Mouse (Mus musculus) neural tube, embryonic 14.5 days (tissue): ENCODE data around the gene Angptl3. TPM values are rescaled to one million over a fixed set of nuclear protein-coding genes. Genes with fewer than 3 reads are reported as not detected.

ENCODE experiments used
- ATAC-seq: fragments of 200-750 bp; cut with Nextera tagmentation; 2 replicates; pipeline ENCODE4 v1.8.0; 2017; ENCODE audit warnings: low read depth, mild to moderate bottlenecking, moderate TSS enrichment, moderate library complexity
- H3K27ac ChIP-seq: fragments of 300-500 bp; sonication (generic); 2 replicates; pipeline ENCODE4 v1.5.1; 2014; ENCODE audit warnings: low read depth, mild to moderate bottlenecking, control low read depth, low read length, moderate library complexity, mixed read lengths
- H3K27me3 ChIP-seq: fragments of 300-500 bp; sonication (generic); 2 replicates; pipeline ENCODE4 v1.6.1; 2014; ENCODE audit warnings: low read length; ENCODE audit not compliant: control insufficient read depth, insufficient read depth
- H3K36me3 ChIP-seq: fragments of 300-500 bp; sonication (generic); 2 replicates; pipeline ENCODE4 v1.6.1; 2014; ENCODE audit warnings: low read length, mixed read lengths; ENCODE audit not compliant: control insufficient read depth, insufficient read depth
- H3K4me1 ChIP-seq: fragments of 300-500 bp; sonication (generic); 2 replicates; pipeline ENCODE4 v1.6.1; 2014; ENCODE audit warnings: low read length; ENCODE audit not compliant: control insufficient read depth, insufficient read depth
- H3K4me2 ChIP-seq: fragments of 300-500 bp; sonication (generic); 2 replicates; pipeline ENCODE4 v1.6.1; 2014; ENCODE audit warnings: mild to moderate bottlenecking, low read depth, low read length, control low read depth
- H3K4me3 ChIP-seq: fragments of 300-500 bp; sonication (generic); 2 replicates; pipeline ENCODE4 v1.5.1; 2014; ENCODE audit warnings: low read depth, low read length, control low read depth, mixed read lengths
- H3K9ac ChIP-seq: fragments of 300-500 bp; sonication (generic); replicated peaks from 2 replicates; pipeline ENCODE4 v1.6.1; 2014; ENCODE audit warnings: low read depth, mild to moderate bottlenecking, control low read depth, low read length, mixed read lengths
- H3K9me3 ChIP-seq: fragments of 300-500 bp; sonication (generic); 2 replicates; pipeline ENCODE4 v1.6.1; 2016; ENCODE audit warnings: low read length; ENCODE audit not compliant: control insufficient read depth
- WGBS: fragments of 180-500 bp; shearing (Covaris S2); extraction: QIAGEN DNeasy Blood & Tissue Kit; methylation state at CpG from one replicate; pipeline ENCODE4 v1.1.7; 2014; 5-methylcytosine and 5-hydroxymethylcytosine counted together
- polyA plus RNA-seq: library from polyadenylated mRNA; unstranded; fragments of >200 nt; fragmentation: Nextera tagmentation; extraction: Ambion mirVana; gene quantifications from 2 replicates; pipeline ENCODE4 v1.2.1, GENCODE M21; 2014

The Angptl3 gene
- polyA plus RNA-seq, 1 experiment from 2014 or later: 2.8 TPM

DNA sequence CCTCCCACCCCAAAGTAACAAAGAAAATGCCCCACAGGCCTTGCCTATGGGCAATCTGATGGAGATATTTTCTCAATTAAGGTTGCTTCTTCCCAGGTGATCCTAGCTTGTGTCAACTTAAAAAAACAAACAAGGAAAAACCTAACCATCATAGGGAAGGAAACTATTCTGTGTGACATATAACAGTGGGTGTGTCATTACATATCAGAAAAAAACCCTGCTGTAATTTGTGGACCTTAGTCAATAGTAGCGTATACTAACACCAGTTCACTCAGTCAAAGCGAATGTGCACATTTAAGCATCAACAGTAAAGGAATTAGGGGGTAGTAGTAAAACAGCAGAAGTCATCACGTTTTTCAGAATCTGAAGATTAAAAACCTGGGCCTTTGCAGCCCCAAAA, 61.0 kb downstream of the Angptl3 start:
- H3K4me3 ChIP-seq: no peak overlapping the region
- H3K9me3 ChIP-seq: no peaks in the 10 kb centered on the region
- H3K27ac ChIP-seq: no peak overlapping the region
- no peak overlapping the region for H3K9ac ChIP-seq
- H3K36me3 ChIP-seq: 0 out of 2 replicates have a peak, but pooled peaks cover 3% of the 10 kb centered on the region
- no peaks in the 10 kb centered on the region for H3K4me1 ChIP-seq
- WGBS: 91% methylated on average over 3 of the region's 3 CpGs
- H3K4me2 ChIP-seq: no peak overlapping the region
- no peak for ATAC-seq
- H3K27me3 ChIP-seq: no peaks in the 10 kb centered on the region

Other genes starting within 250 kb of the Angptl3 start
- 0.92 and 1.2 TPM in 2 replicates for gene Kank4, start 213.4 kb upstream of the Angptl3 start, polyA plus RNA-seq
- not detected in 2 replicates for gene I0C0044D17Rik, start 207.1 kb upstream of the Angptl3 start, polyA plus RNA-seq
- gene Usp1, start 107.1 kb upstream of the Angptl3 start, polyA plus RNA-seq: 25.3 and 25.5 TPM in 2 replicates
- gene Dock7, start 90.0 kb downstream of the Angptl3 start, polyA plus RNA-seq: 97.1 and 121 TPM in 2 replicates
- 20.1 and 21.7 TPM in 2 replicates for gene Atg4c, start 163.0 kb downstream of the Angptl3 start, polyA plus RNA-seq